Mouse (Mus musculus) embryo, embryonic 11.5 days (tissue): Measurements from ENCODE around the gene Iba57.

ENCODE experiments used
- DNase-seq: peaks from one replicate; pipeline ENCODE4 v3.0.0-alpha.2; 2012; ENCODE audit warnings: low read depth, low spot score

Gene Iba57

GRCm38 (mm10) chr11:59174189-59174838, 10.8 kb upstream of the Iba57 start:
- no peak for DNase-seq

GRCm38 (mm10) chr11:59170549-59170948, 7.0 kb upstream of the Iba57 start:
- DNase-seq, result no peak

- DNase-seq, result no peak
These were observed 6.3 kb upstream of the Iba57 start for GRCm38 (mm10) chr11:59169807-59170206.

GRCm38 (mm10) chr11:59165616-59166241, 2.2 kb upstream of the Iba57 start:
- no peak for DNase-seq

GRCm38 (mm10) chr11:59164384-59164783, 845 bp upstream of the Iba57 start:
- no peak for DNase-seq

GRCm38 (mm10) chr11:59162443-59163254, 890 bp downstream of the Iba57 start:
- DNase-seq, result no peak

- no peak for DNase-seq
These were observed 2.1 kb downstream of the Iba57 start for GRCm38 (mm10) chr11:59161398-59161797.

- no peak for DNase-seq
These were observed 4.0 kb downstream of the Iba57 start for GRCm38 (mm10) chr11:59159558-59159957.

- DNase-seq, result no peak
These were observed 4.4 kb downstream of the Iba57 start for GRCm38 (mm10) chr11:59159099-59159498.

GRCm38 (mm10) chr11:59155900-59156299, 7.6 kb downstream of the Iba57 start:
- DNase-seq, result no peak

- no peak for DNase-seq
These were observed 9.3 kb downstream of the Iba57 start for GRCm38 (mm10) chr11:59154220-59154619.

GRCm38 (mm10) chr11:59151729-59152128, 11.8 kb downstream of the Iba57 start:
- DNase-seq, result no peak

- no peak for DNase-seq
These were observed 14.2 kb downstream of the Iba57 start for GRCm38 (mm10) chr11:59149302-59149701.

GRCm38 (mm10) chr11:59142962-59143361, 20.6 kb downstream of the Iba57 start:
- DNase-seq, result no peak

- DNase-seq, result no peak
These were observed 21.7 kb downstream of the Iba57 start for GRCm38 (mm10) chr11:59141772-59142370.

GRCm38 (mm10) chr11:59138537-59139486, 24.7 kb downstream of the Iba57 start:
- no peak for DNase-seq

- no peak for DNase-seq
These were observed 26.4 kb downstream of the Iba57 start for GRCm38 (mm10) chr11:59136994-59137706.

- no peak for DNase-seq
These were observed 27.6 kb downstream of the Iba57 start, which contains the start of gene Obscn for GRCm38 (mm10) chr11:59135904-59136452. Obscn (minus strand) TSS chr11:59136402.

- no peak for DNase-seq
These were observed 28.3 kb downstream of the Iba57 start for GRCm38 (mm10) chr11:59135051-59135820.
